Mouse (Mus musculus) C2C12 (cell line): ENCODE results near the gene Cdc42ep2. TPM values are rescaled to one million over a fixed set of nuclear protein-coding genes. Genes with fewer than 3 reads are reported as not detected.

Experiments
- H3K27me3 ChIP-seq: one replicate; pipeline ENCODE4 v1.6.1; 2011; ENCODE audit not compliant: control insufficient read depth, insufficient read depth, insufficient read length
- H3K36me3 ChIP-seq: one replicate; pipeline ENCODE4 v1.6.1; 2011; ENCODE audit not compliant: control insufficient read depth, insufficient read depth
- H3K4me3 ChIP-seq: one replicate; pipeline ENCODE4 v1.5.1; 2011; ENCODE audit warnings: mild to moderate bottlenecking, control low read depth; ENCODE audit not compliant: poor library complexity, insufficient read depth, severe bottlenecking
- H3K79me2 ChIP-seq: one replicate; pipeline ENCODE4 v1.6.1; 2011; ENCODE audit not compliant: control insufficient read depth, insufficient read depth
- H3K79me3 ChIP-seq: one replicate; pipeline ENCODE4 v1.6.1; 2011; ENCODE audit warnings: low read depth, control low read depth
- H3ac ChIP-seq: one replicate; pipeline ENCODE3; 2011; ENCODE audit warnings: low read depth; ENCODE audit not compliant: control insufficient read depth, insufficient read length
- CEBPB ChIP-seq: IDR thresholded peaks from one replicate; pipeline ENCODE4 v1.6.1; 2011; ENCODE audit warnings: low read depth, mild to moderate bottlenecking, control low read depth, moderate library complexity
- CTCF ChIP-seq: IDR thresholded peaks from one replicate; pipeline ENCODE4 v1.5.1; 2011; ENCODE audit not compliant: control insufficient read depth, insufficient read depth, insufficient read length
- FOSL1 ChIP-seq: IDR thresholded peaks from one replicate; pipeline ENCODE4 v1.8.0; 2011; ENCODE audit warnings: mild to moderate bottlenecking, low read length; ENCODE audit not compliant: poor library complexity, insufficient read depth, severe bottlenecking
- MAX ChIP-seq: IDR thresholded peaks from one replicate; pipeline ENCODE4 v1.6.1; 2011; ENCODE audit warnings: mild to moderate bottlenecking, control low read depth
- MYOD1 ChIP-seq: IDR thresholded peaks from one replicate; pipeline ENCODE4 v1.6.1; 2011; ENCODE audit warnings: low read depth; ENCODE audit not compliant: control insufficient read depth, insufficient read length
- MYOG ChIP-seq: IDR thresholded peaks from one replicate; pipeline ENCODE4 v1.6.1; 2011; ENCODE audit not compliant: control insufficient read depth, insufficient read length; ENCODE audit errors: extremely low read depth
- USF1 ChIP-seq: IDR thresholded peaks from one replicate; pipeline ENCODE4 v1.6.1; 2011; ENCODE audit warnings: low read depth, mild to moderate bottlenecking, control low read depth, moderate library complexity
- polyA plus RNA-seq: library from polyadenylated mRNA; unstranded; fragments of >200 nt; fragmentation: generic; extraction: Trizol; gene quantifications from one replicate; pipeline ENCODE4 v1.2.1, GENCODE M21; 2012; ENCODE audit warnings: missing spikeins

Gene Cdc42ep2
- polyA plus RNA-seq, 1 experiment, result 3.6 TPM

DNA sequence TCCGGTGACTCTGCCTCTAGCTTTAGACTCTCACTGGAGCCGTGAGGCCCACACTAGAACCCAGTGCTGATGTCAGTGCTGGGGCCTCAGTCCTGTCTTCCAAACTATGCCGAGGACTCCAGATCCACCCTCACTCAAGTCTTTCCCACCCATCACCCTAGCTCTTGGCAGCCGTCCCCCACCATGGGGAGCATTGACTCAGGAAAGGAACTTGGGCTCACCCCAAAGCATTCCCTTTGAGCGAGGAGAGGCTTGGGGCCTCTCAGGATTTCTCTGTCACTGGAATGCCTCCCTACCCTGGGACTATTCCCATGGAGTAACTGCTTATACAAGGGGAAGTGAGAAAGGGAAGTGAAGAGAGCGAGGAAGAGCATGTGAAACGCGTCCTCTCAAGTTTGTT, 21.3 kb upstream of the Cdc42ep2 start:
- Histone ChIP-seq H3ac (no peak overlapping the region), H3K79me2 (no peaks in the 10 kb centered on the region), H3K27me3 (no peaks in the 10 kb centered on the region), H3K4me3 (no peak overlapping the region), H3K79me3 (no peaks in the 10 kb centered on the region), H3K36me3 (peaks cover 72% of the 10 kb centered on the region)
- no peak for TF ChIP-seq FOSL1
- TF ChIP-seq MYOG, result no peak
- no peak for TF ChIP-seq MYOD1
- no peak for TF ChIP-seq CEBPB
- no peak for TF ChIP-seq USF1
- TF ChIP-seq MAX, result no peak
- no peak for TF ChIP-seq CTCF

DNA sequence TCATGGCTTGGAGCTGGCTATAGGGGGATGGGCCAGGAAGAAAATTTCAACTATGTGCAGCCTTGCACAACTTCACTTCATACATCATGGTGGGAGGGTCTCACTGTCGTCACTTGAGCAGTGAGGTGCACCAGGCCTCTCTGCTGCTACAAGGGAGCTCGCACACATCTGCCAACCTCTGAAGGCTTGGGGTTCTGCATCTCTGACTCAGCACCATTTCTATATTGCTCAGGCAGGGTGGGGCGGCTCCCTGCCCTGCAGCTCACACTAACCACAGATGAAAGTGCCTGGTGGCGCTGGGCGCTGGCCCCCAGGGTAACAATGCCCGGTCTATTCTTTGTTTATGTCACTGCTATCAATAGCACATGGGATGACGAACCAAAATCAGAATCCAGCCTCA, 20.4 kb upstream of the Cdc42ep2 start:
- Histone ChIP-seq H3K79me3 (no peaks in the 10 kb centered on the region), H3K27me3 (no peaks in the 10 kb centered on the region), H3K36me3 (peaks cover 63% of the 10 kb centered on the region), H3K4me3 (no peak overlapping the region), H3ac (no peak overlapping the region), H3K79me2 (no peaks in the 10 kb centered on the region)
- no peak for TF ChIP-seq USF1
- TF ChIP-seq MYOD1, result no peak
- peak; percentile 66 for TF ChIP-seq MAX
- TF ChIP-seq MYOG, result no peak
- TF ChIP-seq CTCF, result no peak
- TF ChIP-seq CEBPB, result peak; percentile 97
- TF ChIP-seq FOSL1, result peak; percentile 9

DNA sequence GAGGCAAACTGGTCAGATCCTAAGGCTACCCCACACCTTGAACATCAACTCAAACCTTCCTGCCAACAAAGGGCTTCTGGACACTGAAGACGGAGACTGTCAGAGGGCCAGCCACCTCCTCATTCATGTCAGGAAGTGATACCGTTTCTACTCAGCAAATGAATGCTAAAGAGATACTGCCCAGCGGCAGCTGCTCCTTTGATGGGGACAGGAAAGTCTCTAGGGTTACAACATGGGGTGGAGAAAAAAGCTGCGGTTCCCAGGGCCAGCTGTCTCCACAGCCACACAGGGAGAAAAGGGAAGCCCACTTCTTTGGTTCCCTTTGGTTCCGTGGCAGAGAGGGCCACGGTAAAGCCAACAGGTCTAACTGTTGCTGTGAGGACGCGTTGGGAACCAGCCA, 19.5 kb upstream of the Cdc42ep2 start:
- no peaks in the 10 kb centered on the region for H3K79me3 ChIP-seq
- H3K27me3 ChIP-seq, result no peaks in the 10 kb centered on the region
- TF ChIP-seq MYOG, result no peak
- TF ChIP-seq MYOD1, result peak; percentile 70
- no peak for TF ChIP-seq USF1
- no peak for TF ChIP-seq MAX
- no peaks in the 10 kb centered on the region for H3K79me2 ChIP-seq
- peaks cover 59% of the 10 kb centered on the region for H3K36me3 ChIP-seq
- H3ac ChIP-seq, result no peak overlapping the region
- no peak overlapping the region for H3K4me3 ChIP-seq

- H3K4me3 ChIP-seq, result no peak overlapping the region
- H3ac ChIP-seq, result no peak overlapping the region
- no peak for TF ChIP-seq MYOG
- TF ChIP-seq CEBPB, result no peak
- no peak for TF ChIP-seq CTCF
- no peak for TF ChIP-seq MYOD1
- no peaks in the 10 kb centered on the region for H3K79me3 ChIP-seq
- no peaks in the 10 kb centered on the region for H3K79me2 ChIP-seq
- peaks cover 53% of the 10 kb centered on the region for H3K36me3 ChIP-seq
- no peaks in the 10 kb centered on the region for H3K27me3 ChIP-seq
These were observed 18.8 kb upstream of the Cdc42ep2 start for GRCm38 (mm10) chr19:5943404-5943803.

DNA sequence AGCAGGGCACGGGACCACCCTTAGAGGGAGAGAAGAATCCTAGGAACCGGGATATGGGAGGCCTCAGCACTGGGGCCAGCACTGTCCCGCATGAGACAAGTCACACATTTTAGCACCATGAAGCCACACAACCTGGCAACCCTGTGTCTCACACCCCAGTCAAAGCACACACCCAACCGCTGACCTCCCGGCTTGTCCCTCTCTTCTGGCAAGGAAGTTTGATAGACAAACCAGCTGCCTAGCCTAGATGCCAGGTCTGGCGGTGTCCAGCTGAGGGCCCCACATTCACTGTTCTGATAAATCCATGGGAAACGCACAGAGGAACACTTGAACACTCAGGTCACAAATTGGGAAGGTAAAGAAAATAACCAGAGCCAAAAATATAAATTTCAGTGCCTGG, 18.0 kb upstream of the Cdc42ep2 start:
- peaks cover 45% of the 10 kb centered on the region for H3K36me3 ChIP-seq
- H3K4me3 ChIP-seq, result no peak overlapping the region
- TF ChIP-seq FOSL1 (no peak), CEBPB (no peak), MAX (no peak), MYOD1 (no peak), USF1 (no peak), MYOG (no peak), CTCF (no peak)
- no peak overlapping the region for H3ac ChIP-seq
- H3K79me3 ChIP-seq, result no peaks in the 10 kb centered on the region
- H3K79me2 ChIP-seq, result no peaks in the 10 kb centered on the region
- H3K27me3 ChIP-seq, result no peaks in the 10 kb centered on the region

GRCm38 (mm10) chr19:5940656-5941055, 16.0 kb upstream of the Cdc42ep2 start:
- H3K27me3 ChIP-seq, result no peaks in the 10 kb centered on the region
- H3K4me3 ChIP-seq, result no peak overlapping the region
- no peaks in the 10 kb centered on the region for H3K79me3 ChIP-seq
- H3ac ChIP-seq, result peak overlapping the region; percentile 13
- TF ChIP-seq MYOG (no peak), USF1 (no peak), CEBPB (no peak), CTCF (no peak), FOSL1 (no peak), MYOD1 (no peak), MAX (no peak)
- H3K36me3 ChIP-seq, result peaks cover 31% of the 10 kb centered on the region
- no peaks in the 10 kb centered on the region for H3K79me2 ChIP-seq
